ENCODE assay signal across 6 mouse cellular contexts in genomic region chr5:121614921-121615320, GRCm38 (mm10). TPM values are rescaled to one million over a fixed set of nuclear protein-coding genes. Genes with fewer than 3 reads are reported as not detected.
DNase-seq lines count a peak whose midpoint lies in the region; ATAC-seq and TF ChIP-seq lines count a peak whose summit lies in the region.
"Not testable (repeated sequence)": the region's sequence is repeated elsewhere in the genome, so short reads cannot be mapped to it uniquely, and the experiment has no call there.

No protein-coding gene starts in this region.

- 25% methylated on average over 3 of the region's 3 CpGs for WGBS in heart, adult 2 months
- 66% methylated on average over 3 of the region's 3 CpGs for WGBS in lung, postnatal 0 days

- H3K4me2 ChIP-seq in lung, postnatal 0 days (replicated peaks; ENCODE audit: low read depth, low read length): not testable (repeated sequence)

- H3K27ac ChIP-seq in gastrocnemius, adult 2 months: 0 out of 2 replicates have a peak overlapping the region, but pooled peaks have one; percentile 24
- not testable (repeated sequence) for H3K27ac ChIP-seq in heart, adult 2 months; lung, postnatal 0 days (ENCODE audit: low read length)

- not testable (repeated sequence) for H3K9ac ChIP-seq in heart, adult 2 months (ENCODE audit: low read depth, low read length); lung, postnatal 0 days (replicated peaks; ENCODE audit: low read depth)

- not testable (repeated sequence) for H3K27me3 ChIP-seq in heart, adult 2 months (ENCODE audit: control insufficient read depth, insufficient read depth, low read length); lung, postnatal 0 days (replicated peaks; ENCODE audit: insufficient read depth, low read length)

- intact Hi-C loops in gastrocnemius, adult 2 months (cut with DNase I); heart, adult 2 months (cut with DNase I): not testable (repeated sequence)

- not testable (repeated sequence) for TF ChIP-seq CTCF in gastrocnemius, adult 2 months (IDR thresholded peaks at IDR 0.05); heart, adult 2 months (IDR thresholded peaks at IDR 0.05); lung, postnatal 0 days (IDR thresholded peaks at IDR 0.05)

- ATAC-seq in lung, postnatal 0 days: peak; percentile 18; the same call in 1 of the 2 replicates

- not testable (repeated sequence) for H3K36me3 ChIP-seq in heart, adult 2 months (ENCODE audit: control insufficient read depth, insufficient read depth, low read length); lung, postnatal 0 days (ENCODE audit: insufficient read depth, low read length)

- not testable (repeated sequence) for DNase-seq in gastrocnemius, adult 2 months; heart, adult 2 months
- DNase-seq in kidney, postnatal 25 days: peak; percentile 21 to 60
- peak; percentile 32 to 60 for DNase-seq in lung, adult 18-20 months
- DNase-seq in lung, postnatal 0 days (ENCODE audit: low spot score): peak; percentile 26
- DNase-seq in lung, postnatal 25 days (ENCODE audit: low spot score): peak; percentile 65

- not testable (repeated sequence) for H3K79me2 ChIP-seq in heart, adult 2 months (replicated peaks; ENCODE audit: control insufficient read depth, insufficient read depth, low read length)

- H3K9me3 ChIP-seq in lung, postnatal 0 days (ENCODE audit: low read length): not testable (repeated sequence)

- H3K4me1 ChIP-seq in heart, adult 2 months (ENCODE audit: control insufficient read depth, insufficient read depth, low read length); lung, postnatal 0 days (ENCODE audit: insufficient read depth, low read depth, low read length): not testable (repeated sequence)

- TF ChIP-seq POLR2A in heart, adult 2 months (IDR thresholded peaks at IDR 0.05; ENCODE audit: insufficient read depth, low read depth, low read length): not testable (repeated sequence)

- 0 out of 2 replicates have a peak, but pooled peaks have one; percentile 40 for TF ChIP-seq EP300 in heart, adult 2 months (IDR thresholded peaks at IDR 0.05; ENCODE audit: insufficient read depth, low read depth, low read length)
- TF ChIP-seq EP300 in lung, postnatal 0 days (IDR thresholded peaks at IDR 0.05): peak; percentile 42; the same call in 1 of the 2 replicates

- not testable (repeated sequence) for H3K4me3 ChIP-seq in gastrocnemius, adult 2 months; heart, adult 2 months; lung, postnatal 0 days (ENCODE audit: low read depth, low read length)

RNA-seq across cellular contexts. Expression of gene Acad12, which starts 3.8 kb away (rescaled TPM):
- 10 to 100 TPM; 23.3 to 34.5 TPM for total RNA-seq in gastrocnemius, adult 2 months (2021)
- 10 to 100 TPM; 68.2 to 80.2 TPM for total RNA-seq in heart, adult 2 months (2021)
- 85.7 and 125 TPM in 2 replicates for polyA plus RNA-seq in heart, adult 2 months (2012; rRNA removed)
- polyA plus RNA-seq in lung, postnatal 0 days (2015; fragmentation: Nextera tagmentation; extraction: Ambion mirVana): 5.8 and 6.4 TPM in 2 replicates

RNA-seq across cellular contexts. Expression of gene Aldh2, which starts 21.3 kb away (rescaled TPM):
- total RNA-seq in gastrocnemius, adult 2 months (2021): 100 to 1,000 TPM; 116 to 287 TPM
- total RNA-seq in heart, adult 2 months (2021): 100 to 1,000 TPM; 339 to 371 TPM
- polyA plus RNA-seq in heart, adult 2 months (2012; rRNA removed): 433 and 501 TPM in 2 replicates
- 580 and 606 TPM in 2 replicates for polyA plus RNA-seq in lung, postnatal 0 days (2015; fragmentation: Nextera tagmentation; extraction: Ambion mirVana)

RNA-seq across cellular contexts. Expression of gene Acad10, which starts 45.4 kb away (rescaled TPM):
- total RNA-seq in gastrocnemius, adult 2 months (2021): 10 to 100 TPM in 1 of 2 experiments, 1 to 10 TPM in 1; 9.1 to 14.9 TPM
- 10 to 100 TPM; 24.1 to 24.7 TPM for total RNA-seq in heart, adult 2 months (2021)
- 5.2 and 6.6 TPM in 2 replicates for polyA plus RNA-seq in heart, adult 2 months (2012; rRNA removed)
- 3.7 and 4.5 TPM in 2 replicates for polyA plus RNA-seq in lung, postnatal 0 days (2015; fragmentation: Nextera tagmentation; extraction: Ambion mirVana)

RNA-seq across cellular contexts. Expression of gene Brap, which starts 45.4 kb away (rescaled TPM):
- total RNA-seq in gastrocnemius, adult 2 months (2021): 10 to 100 TPM; 31.5 to 35.5 TPM
- 10 to 100 TPM; 27.8 to 29.8 TPM for total RNA-seq in heart, adult 2 months (2021)
- 16.6 and 23.1 TPM in 2 replicates for polyA plus RNA-seq in heart, adult 2 months (2012; rRNA removed)
- 32.2 and 37.6 TPM in 2 replicates for polyA plus RNA-seq in lung, postnatal 0 days (2015; fragmentation: Nextera tagmentation; extraction: Ambion mirVana)
